Mouse (Mus musculus) hindbrain, embryonic 14.5 days (tissue): ENCODE data around the gene Gm6525. TPM values are rescaled to one million over a fixed set of nuclear protein-coding genes. Genes with fewer than 3 reads are reported as not detected.

Experiments
- ATAC-seq: fragments of 200-750 bp; cut with Nextera tagmentation; 2 replicates; pipeline ENCODE4 v1.8.0; 2017; ENCODE audit warnings: moderate number of reproducible peaks, mild to moderate bottlenecking, moderate TSS enrichment, moderate library complexity; ENCODE audit not compliant: low FRiP score
- DNase-seq: peaks from one replicate; pipeline ENCODE4 v3.0.0-alpha.2; 2015; ENCODE audit warnings: low spot score
- H3K27ac ChIP-seq: fragments of 300-500 bp; sonication (generic); 2 replicates; pipeline ENCODE4 v1.5.1; 2014; ENCODE audit warnings: mild to moderate bottlenecking, moderate library complexity
- H3K27me3 ChIP-seq: fragments of 300-500 bp; sonication (generic); 2 replicates; pipeline ENCODE4 v1.6.1; 2014; ENCODE audit warnings: mild to moderate bottlenecking, low read length, mixed read lengths; ENCODE audit not compliant: control insufficient read depth, insufficient read depth
- H3K36me3 ChIP-seq: fragments of 300-500 bp; sonication (generic); replicated peaks from 2 replicates; pipeline ENCODE4 v1.6.1; 2014; ENCODE audit not compliant: control insufficient read depth, insufficient read depth
- H3K4me1 ChIP-seq: fragments of 300-500 bp; sonication (generic); replicated peaks from 2 replicates; pipeline ENCODE4 v1.6.1; 2014; ENCODE audit warnings: antibody characterized with exemption, low read length, mixed read lengths; ENCODE audit not compliant: control insufficient read depth, insufficient read depth
- H3K4me2 ChIP-seq: fragments of 300-500 bp; sonication (generic); replicated peaks from 2 replicates; pipeline ENCODE4 v1.6.1; 2014; ENCODE audit warnings: mild to moderate bottlenecking, moderate library complexity
- H3K4me3 ChIP-seq: fragments of 300-500 bp; sonication (generic); replicated peaks from 2 replicates; pipeline ENCODE4 v1.5.1; 2014; ENCODE audit warnings: mild to moderate bottlenecking, low read length
- H3K9ac ChIP-seq: fragments of 300-500 bp; sonication (generic); 2 replicates; pipeline ENCODE4 v1.6.1; 2014
- H3K9me3 ChIP-seq: fragments of 300-500 bp; sonication (generic); 2 replicates; pipeline ENCODE4 v1.6.1; 2016; ENCODE audit warnings: low read length; ENCODE audit not compliant: control insufficient read depth
- WGBS: fragments of 180-500 bp; shearing (Covaris S2); extraction: QIAGEN DNeasy Blood & Tissue Kit; methylation state at CpG from one replicate; pipeline ENCODE4 v1.1.7; 2014; 5-methylcytosine and 5-hydroxymethylcytosine counted together
- polyA plus RNA-seq: library from polyadenylated mRNA; unstranded; fragments of >200 nt; fragmentation: Nextera tagmentation; extraction: Ambion mirVana; gene quantifications from 2 replicates; pipeline ENCODE4 v1.2.1, GENCODE M21; 2014

Gm6525 gene
- polyA plus RNA-seq, 1 experiment from 2014 or later: 2.7 TPM

DNA sequence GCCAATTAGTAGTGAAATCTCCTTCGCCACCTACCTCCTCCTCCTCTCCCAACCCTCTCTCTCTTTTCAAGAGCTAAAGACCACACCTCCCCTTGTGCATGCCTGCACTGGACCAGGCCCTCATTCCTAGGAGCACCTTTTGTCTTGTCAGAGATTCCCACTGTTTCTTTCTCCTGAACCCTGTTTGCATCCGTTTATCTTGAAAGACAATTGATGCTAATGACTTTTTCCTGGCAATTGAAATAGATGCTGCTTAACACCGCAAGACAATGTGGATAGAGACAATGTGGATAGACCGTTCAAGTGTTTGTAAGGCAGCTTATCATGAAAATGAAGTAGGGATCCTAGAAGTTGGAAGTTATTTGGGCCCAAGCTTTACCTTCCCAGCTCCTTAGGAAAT lies 7.8 kb downstream of the Gm6525 start:
- ATAC-seq (no peak), DNase-seq (no peak)
- no peak overlapping the region for H3K4me3 ChIP-seq
- no peak overlapping the region for H3K4me2 ChIP-seq
- 0 out of 2 replicates have a peak, but pooled peaks cover 8% of the 10 kb centered on the region for H3K4me1 ChIP-seq
- WGBS: 19% methylated on average over 4 of the region's 4 CpGs
- no peak overlapping the region for H3K9ac ChIP-seq
- no peaks in the 10 kb centered on the region for H3K27me3 ChIP-seq
- H3K27ac ChIP-seq: no peak overlapping the region; the same call in 1 of the 2 replicates
- no peaks in the 10 kb centered on the region for H3K9me3 ChIP-seq
- peaks cover 28% of the 10 kb centered on the region for H3K36me3 ChIP-seq

DNA sequence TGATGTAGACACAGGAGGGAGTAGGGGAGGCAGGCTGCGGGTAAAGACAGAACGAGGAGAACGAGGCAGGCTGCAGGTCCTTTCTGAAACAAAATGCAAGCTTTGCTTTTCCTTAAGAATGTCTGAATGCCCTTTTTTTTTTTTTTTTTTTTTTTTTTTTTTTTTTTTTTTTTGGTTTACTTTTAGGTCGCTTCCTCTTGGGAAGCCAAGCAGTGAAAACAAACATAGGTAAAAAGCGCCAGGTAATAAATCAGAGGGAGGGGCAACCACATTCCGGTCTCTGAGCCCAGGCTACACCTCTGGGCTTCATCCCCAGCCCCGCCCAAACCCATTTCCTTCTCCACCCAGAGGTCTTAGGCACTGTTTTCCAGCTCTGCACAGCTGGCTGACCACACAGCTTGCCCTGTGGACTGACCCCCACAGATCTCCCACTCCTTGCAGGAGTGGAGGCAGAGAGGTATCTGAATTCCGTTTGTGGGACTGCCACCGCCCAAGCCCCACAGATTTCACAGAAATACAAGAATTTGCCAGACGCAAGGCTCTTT lies 15.8 kb downstream of the Gm6525 start:
- Histone ChIP-seq H3K4me3 (no peak overlapping the region), H3K36me3 (peaks cover 51% of the 10 kb centered on the region), H3K4me1 (peaks cover 6% of the 10 kb centered on the region; the same call in 1 of the 2 replicates), H3K9ac (no peak overlapping the region), H3K27ac (no peak overlapping the region), H3K27me3 (no peaks in the 10 kb centered on the region), H3K4me2 (no peak overlapping the region), H3K9me3 (no peaks in the 10 kb centered on the region)
- DNase-seq (no peak), ATAC-seq (no peak)
- 74% methylated on average over 10 of the region's 10 CpGs for WGBS

DNA sequence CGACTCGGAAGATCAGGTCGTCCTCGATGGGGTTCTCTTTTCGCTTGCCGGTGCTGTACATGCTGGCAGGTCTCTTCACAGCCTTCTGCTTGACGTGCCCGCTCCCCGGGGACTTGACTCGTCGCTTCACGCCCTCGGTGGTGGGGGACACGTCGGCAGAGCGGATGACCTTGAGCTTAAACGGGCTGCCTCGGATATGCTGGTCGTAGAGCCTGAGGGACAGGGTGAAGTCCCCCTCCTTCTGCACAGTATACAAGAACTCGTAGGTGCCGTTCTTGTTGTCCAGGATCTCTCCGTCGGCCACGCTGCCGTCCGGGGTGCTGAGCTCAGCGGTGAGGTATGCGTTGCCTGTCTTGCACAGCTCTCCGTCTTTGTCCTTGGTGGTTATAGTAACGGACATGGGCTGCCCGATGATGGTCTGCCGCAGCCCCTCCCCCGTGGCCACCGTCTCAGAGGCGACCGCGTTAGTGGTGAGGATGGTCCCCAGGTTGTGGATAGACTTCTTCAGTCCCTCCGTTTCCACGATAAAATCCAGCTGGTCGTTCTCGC lies 16.7 kb downstream of the Gm6525 start:
- Histone ChIP-seq H3K36me3 (peaks cover 54% of the 10 kb centered on the region), H3K4me1 (peaks cover 6% of the 10 kb centered on the region; the same call in 1 of the 2 replicates), H3K9me3 (no peaks in the 10 kb centered on the region), H3K4me2 (peak overlapping the region; percentile 28), H3K27me3 (no peaks in the 10 kb centered on the region), H3K4me3 (no peak overlapping the region), H3K9ac (peak overlapping the region; percentile 24; the same call in 1 of the 2 replicates), H3K27ac (no peak overlapping the region)
- DNase-seq (no peak), ATAC-seq (peak; percentile 59; the same call in 1 of the 2 replicates)
- 17% methylated on average over 41 of the region's 41 CpGs for WGBS

DNA sequence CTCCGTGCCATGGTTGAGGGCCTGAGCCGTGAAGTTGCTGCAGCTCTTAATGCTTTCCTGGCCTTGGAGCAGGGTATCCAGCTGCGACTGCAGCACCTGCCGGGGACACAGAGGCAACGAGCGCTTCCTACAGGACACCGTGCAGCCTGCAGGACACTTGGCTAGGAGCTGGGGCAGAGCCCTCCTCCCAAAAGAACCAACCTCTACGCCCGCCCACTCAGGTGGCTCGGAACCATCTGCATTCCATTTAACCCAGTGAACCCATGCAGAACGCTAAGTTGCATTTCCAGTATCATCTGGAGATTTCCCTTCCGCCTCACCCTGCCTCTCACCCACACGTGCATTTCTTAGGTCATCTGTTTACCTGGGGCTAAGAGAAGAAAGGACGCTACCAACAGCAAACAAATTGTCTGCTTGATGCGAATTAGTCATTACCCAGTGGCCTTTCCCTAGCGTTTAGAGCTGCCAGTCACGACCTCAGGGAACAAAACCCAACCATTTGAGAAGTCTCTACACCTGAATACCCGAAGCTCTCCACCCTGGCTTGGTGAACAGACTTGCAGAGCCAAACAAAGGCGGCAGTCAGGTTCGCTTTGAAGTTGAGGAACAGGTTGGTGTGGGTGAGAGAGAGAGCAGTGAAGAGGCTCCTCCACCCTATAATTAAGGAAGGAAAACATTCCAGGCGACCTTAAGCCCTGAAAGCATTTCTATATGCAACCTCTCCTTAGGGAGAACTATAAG lies 17.4 kb downstream of the Gm6525 start:
- H3K36me3 ChIP-seq: peaks cover 62% of the 10 kb centered on the region

DNA sequence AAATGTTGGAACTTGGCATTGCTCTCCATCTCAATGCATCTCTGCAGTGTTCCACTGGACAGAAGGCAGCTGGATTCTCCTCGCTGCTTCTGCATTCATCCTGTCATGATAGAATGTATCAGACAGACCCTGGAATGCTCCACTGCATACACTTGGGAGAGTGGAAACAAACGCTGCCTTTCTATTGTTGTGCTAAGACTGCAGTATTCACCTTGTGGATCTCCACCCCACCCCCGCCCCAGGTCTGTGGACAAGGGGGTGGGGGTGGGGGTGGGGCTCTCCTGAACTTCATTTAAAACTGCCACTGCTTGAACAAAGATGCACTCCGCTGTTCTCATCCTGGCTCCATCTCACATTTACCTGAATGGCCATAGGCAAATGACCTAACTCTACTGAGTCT lies 20.0 kb downstream of the Gm6525 start:
- Histone ChIP-seq H3K4me1 (peaks cover 6% of the 10 kb centered on the region; the same call in 1 of the 2 replicates), H3K36me3 (peaks cover 71% of the 10 kb centered on the region), H3K4me2 (no peak overlapping the region), H3K4me3 (no peak overlapping the region), H3K27me3 (no peaks in the 10 kb centered on the region), H3K9me3 (no peaks in the 10 kb centered on the region), H3K9ac (no peak overlapping the region), H3K27ac (no peak overlapping the region)
- DNase-seq: no peak
- no peak for ATAC-seq
- WGBS: 64% methylated on average over 4 of the region's 4 CpGs

More for the DNA sequence above, 17.4 kb downstream of the Gm6525 start:
- H3K9me3 ChIP-seq: no peaks in the 10 kb centered on the region
- no peak for ATAC-seq
- no peak for DNase-seq
- peak overlapping the region; percentile 24; the same call in 1 of the 2 replicates for H3K9ac ChIP-seq
- H3K27me3 ChIP-seq: no peaks in the 10 kb centered on the region
- peaks cover 6% of the 10 kb centered on the region; the same call in 1 of the 2 replicates for H3K4me1 ChIP-seq
- 54% methylated on average over 21 of the region's 21 CpGs for WGBS
- no peak overlapping the region for H3K4me2 ChIP-seq
- H3K4me3 ChIP-seq: no peak overlapping the region
- no peak overlapping the region for H3K27ac ChIP-seq

DNA sequence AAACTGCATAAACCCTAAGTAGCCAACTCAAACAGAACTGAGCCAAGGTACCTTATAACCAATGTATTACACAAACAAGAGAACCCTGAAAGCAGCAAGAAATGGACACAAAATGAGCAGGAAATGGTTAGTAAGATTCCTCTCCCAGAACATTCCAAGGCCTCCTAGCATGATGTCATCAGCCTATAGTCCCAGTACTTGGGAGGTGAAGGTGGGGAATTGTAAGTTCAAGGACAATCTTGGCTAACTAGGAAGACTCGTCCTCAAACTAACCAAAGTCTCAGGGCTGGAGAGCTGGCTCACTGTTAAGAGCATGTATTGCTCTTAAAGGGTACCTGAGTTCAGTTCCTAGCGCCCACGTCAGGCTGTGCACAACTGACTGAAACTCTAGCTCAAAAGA lies 24.3 kb downstream of the Gm6525 start:
- H3K9ac ChIP-seq: no peak overlapping the region
- no peaks in the 10 kb centered on the region for H3K9me3 ChIP-seq
- 95% methylated on average over 3 of the region's 3 CpGs for WGBS
- peaks cover 48% of the 10 kb centered on the region for H3K36me3 ChIP-seq
- H3K4me1 ChIP-seq: peaks cover 17% of the 10 kb centered on the region
- no peak overlapping the region for H3K27ac ChIP-seq
- no peak overlapping the region for H3K4me2 ChIP-seq
- no peak for DNase-seq
- no peak overlapping the region for H3K4me3 ChIP-seq
- no peaks in the 10 kb centered on the region for H3K27me3 ChIP-seq
- ATAC-seq: no peak

DNA sequence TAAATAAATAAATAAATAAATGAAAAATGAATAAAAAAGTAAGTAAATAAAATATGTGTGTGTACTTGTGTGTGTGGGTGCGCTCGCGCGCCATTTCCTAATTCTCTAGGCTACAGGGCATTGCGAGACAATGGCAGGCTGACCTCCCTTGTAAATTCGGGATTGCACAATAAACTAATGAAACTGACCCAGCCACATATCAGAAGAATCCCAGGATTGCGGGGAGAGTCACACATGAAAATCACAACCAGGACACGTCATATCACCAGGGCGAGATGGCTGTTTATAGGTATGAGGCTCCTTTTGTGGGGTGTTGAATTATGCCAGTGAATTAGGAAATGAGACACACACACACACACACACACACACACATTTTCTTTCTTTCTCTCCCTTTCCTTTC lies 25.6 kb downstream of the Gm6525 start:
- WGBS: 92% methylated on average over 9 of the region's 9 CpGs

DNA sequence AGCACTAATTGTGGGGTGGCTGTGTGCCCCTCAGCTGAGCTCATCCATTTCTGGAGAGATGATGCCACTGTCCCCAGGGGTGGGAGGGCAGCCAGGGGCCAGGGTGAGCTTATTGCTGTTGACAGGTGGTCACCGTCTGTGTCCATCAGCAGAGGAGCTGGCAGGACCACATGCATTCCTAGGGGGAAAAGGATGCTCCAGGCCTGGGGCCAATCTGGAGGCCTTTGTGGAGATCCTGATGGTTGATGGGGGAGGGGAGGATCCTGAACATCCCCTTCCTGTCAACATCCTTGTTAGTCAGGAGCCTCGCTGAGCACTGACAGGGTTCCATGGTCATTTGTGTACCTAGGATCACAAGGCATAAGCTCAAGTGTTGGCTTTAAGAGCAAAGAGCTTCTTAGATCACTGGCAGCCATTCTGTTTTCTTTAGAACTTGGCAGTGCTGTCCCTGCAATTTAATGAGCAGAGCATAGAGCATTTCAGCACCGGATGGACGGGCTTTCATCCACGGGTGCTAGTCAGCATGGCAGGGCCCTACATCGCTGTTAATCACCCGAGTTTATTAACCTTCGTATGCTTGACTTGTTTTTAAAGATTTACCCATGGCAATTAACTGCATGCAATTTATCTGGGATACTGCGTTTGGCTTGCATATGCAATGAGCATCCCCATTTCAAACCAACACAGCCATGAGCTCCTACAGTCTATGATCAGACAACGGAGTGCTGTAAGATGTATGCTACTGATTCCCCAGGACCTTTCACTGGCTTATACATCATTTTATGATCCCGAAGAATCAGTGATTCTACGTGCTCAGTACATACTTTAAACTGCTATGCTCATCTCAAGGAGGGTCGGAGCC lies 26.9 kb downstream of the Gm6525 start:
- DNase-seq: no peak
- Histone ChIP-seq H3K4me2 (0 out of 2 replicates have a peak overlapping the region, but pooled peaks have one; percentile 1), H3K27me3 (no peaks in the 10 kb centered on the region), H3K9me3 (no peaks in the 10 kb centered on the region), H3K27ac (peak overlapping the region; percentile 60; the same call in 1 of the 2 replicates), H3K36me3 (peaks cover 41% of the 10 kb centered on the region), H3K4me3 (no peak overlapping the region), H3K9ac (no peak overlapping the region), H3K4me1 (peaks cover 17% of the 10 kb centered on the region)
- ATAC-seq: peak; percentile 77
- 36% methylated on average over 13 of the region's 13 CpGs for WGBS

More for the DNA sequence above, 25.6 kb downstream of the Gm6525 start:
- Histone ChIP-seq H3K27me3 (no peaks in the 10 kb centered on the region), H3K27ac (no peak overlapping the region), H3K4me3 (no peak overlapping the region), H3K4me2 (no peak overlapping the region), H3K4me1 (peaks cover 17% of the 10 kb centered on the region), H3K36me3 (peaks cover 37% of the 10 kb centered on the region), H3K9me3 (no peaks in the 10 kb centered on the region), H3K9ac (no peak overlapping the region)
- ATAC-seq: no peak
- DNase-seq: no peak

DNA sequence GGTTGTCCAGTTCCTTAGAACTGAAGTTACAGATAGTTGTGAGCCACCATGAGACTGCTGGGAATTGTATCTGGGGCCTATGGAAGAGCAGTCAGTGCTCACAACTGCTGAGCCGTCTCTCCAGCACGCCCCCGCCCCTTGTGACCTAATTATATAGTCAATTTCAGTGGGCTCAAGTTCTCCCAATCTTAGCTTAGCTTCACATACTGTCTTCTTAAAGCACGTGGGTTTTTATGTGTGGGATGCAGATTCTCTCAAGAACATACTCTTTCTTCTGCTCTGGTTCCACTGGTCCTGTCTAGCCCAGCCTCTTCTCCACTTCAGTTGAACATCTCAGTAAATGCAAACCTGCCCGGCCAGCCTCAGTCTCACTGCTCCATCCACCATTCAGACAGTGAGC lies 30.7 kb downstream of the Gm6525 start:
- H3K4me3 ChIP-seq: no peak overlapping the region
- no peaks in the 10 kb centered on the region for H3K9me3 ChIP-seq
- peaks cover 65% of the 10 kb centered on the region for H3K36me3 ChIP-seq
- no peak overlapping the region for H3K4me2 ChIP-seq
- DNase-seq (no peak), ATAC-seq (no peak)
- H3K4me1 ChIP-seq: peaks cover 17% of the 10 kb centered on the region
- 86% methylated on average over 5 of the region's 5 CpGs for WGBS
- no peaks in the 10 kb centered on the region for H3K27me3 ChIP-seq
- H3K9ac ChIP-seq: no peak overlapping the region
- H3K27ac ChIP-seq: no peak overlapping the region
